Mouse (Mus musculus): ENCODE measurements at regions not wholly inside any gene's neighbourhood (a gene's known extent, or its start where the extent isn't known, plus 50 kb on each side); places are given as distances from the start of the nearest gene placed in this dataset.

DNA sequence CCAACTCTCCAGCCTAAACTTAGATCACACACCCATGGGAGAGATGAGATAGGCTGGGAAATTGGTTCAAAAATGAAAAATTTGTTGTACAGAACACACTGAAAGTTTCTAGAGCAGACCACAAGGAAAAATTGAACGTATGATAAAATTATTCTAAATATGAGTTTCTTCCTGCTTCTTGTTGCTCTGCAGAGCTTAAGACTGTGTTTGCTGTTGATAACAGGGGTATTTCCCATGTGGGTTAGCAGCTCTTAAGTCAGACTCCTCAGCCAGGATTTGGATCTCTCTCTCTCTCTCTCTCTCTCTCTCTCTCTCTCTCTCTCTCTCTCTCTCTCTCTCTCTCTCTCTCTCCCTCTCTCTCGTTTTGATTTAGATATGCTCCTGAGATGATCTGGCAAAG, 173.5 kb upstream of the Stt3b start:
- no peak for DNase-seq (ENCODE audit: low spot score)

DNA sequence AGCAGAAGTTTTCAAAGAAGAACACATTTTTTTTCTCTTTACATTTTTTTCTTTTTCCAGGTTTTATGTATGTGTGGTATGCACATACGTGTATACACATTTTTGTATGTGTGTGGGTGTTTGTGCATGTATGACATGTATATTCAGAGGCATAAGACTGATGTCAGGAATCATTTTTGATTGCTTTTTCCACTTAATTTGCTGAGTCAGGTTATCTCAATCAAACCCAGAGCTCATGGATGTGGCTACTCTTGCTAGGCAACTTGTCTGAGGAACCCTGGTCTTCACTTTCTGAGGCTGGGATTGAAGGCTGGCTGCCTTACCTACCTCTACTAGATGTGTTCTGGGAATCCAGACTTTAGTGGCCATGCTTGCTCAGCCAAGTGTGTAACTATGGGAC, 174.2 kb upstream of the Stt3b start:
- no peak for DNase-seq (ENCODE audit: low spot score)

DNA sequence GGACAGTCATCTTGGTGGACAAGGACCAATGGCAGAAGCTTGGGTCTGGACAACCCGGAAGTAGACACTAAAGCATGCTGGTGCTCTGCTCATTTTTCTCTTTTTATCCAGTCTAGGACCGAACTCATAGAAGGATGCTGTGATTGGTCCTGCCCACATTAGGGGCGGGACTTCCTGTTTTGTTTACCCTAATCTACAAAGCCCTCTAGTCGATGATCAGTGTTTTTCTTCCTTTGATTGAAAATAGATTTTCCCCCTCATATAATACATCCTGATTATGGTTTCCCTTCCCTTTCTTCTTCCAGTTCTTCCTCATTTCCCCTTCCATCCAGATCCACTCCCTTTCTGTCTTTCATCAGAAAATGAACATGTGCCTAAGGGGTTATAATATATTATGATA, 175.0 kb upstream of the Stt3b start:
- no peak for DNase-seq (ENCODE audit: low spot score)

DNA sequence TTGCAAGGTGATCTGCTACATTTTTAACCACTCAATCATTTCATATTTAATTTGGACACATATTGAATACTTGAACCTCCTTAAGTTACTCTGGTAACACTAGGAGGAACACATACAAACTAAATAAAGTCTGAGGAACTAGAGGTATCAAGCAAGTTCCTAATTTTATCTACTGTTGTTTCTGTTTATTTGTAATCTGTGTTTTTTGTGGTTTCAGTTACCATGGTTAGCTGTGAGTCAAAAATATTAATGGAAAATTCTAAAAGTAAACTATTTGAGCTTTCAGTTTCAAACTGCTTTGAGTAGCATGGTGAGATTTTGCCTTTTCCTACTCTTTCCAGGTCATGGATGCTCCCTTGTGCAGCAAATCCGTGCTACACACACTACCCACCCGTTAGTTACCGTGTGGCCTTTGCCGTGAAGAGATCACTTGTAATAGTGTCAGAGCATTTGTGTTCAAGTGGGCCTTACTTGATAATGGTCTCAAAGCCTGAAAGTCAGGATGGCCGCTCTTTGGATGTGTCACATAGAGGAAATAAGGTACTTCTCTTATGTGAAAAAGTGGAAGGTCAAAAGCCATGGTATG, 177.0 kb upstream of the Stt3b start:
- DNase-seq (ENCODE audit: low spot score) = no peak

DNA sequence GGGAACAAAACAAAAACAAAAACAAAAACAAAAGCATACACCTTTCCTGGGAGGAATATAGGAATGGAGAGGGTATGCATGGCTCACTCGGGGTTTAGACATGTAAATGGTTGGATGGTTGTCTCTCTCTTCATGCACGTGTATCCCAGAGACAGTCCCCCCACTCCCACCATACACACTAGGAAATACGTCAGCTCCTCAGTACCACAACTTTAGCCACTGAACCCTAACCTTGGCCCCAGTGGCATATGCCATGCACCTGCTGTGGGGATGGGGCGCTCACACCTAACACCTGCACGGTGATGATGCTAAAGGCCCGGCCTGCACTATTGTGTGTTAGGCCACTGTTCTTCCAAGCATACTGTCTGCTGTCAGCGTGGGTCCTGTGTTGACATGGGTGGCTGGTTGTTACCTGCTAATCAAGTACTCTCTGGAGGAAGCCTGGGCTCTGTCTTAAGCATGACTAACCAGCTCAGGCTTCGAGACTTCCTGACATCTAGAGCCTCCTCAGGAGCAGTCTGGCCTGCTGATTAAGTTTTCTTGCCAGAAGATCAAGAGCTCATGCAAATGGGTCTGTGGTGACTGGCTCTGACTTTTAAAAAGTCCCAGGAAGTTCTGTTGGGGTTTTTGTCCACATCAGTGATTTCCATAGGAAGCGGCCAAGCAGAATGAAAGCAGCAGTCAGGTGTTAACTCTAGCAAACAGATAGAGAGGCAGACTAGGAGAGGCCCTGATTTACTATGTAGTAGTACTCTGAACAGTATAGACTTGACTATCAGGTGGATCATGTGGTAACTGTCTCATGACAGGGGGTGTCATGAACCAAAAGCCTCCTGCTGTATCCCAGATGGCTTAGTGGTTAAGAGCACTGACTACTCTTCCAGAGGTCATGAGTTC, 178.9 kb upstream of the Stt3b start:
- DNase-seq (ENCODE audit: low spot score) = no peak

DNA sequence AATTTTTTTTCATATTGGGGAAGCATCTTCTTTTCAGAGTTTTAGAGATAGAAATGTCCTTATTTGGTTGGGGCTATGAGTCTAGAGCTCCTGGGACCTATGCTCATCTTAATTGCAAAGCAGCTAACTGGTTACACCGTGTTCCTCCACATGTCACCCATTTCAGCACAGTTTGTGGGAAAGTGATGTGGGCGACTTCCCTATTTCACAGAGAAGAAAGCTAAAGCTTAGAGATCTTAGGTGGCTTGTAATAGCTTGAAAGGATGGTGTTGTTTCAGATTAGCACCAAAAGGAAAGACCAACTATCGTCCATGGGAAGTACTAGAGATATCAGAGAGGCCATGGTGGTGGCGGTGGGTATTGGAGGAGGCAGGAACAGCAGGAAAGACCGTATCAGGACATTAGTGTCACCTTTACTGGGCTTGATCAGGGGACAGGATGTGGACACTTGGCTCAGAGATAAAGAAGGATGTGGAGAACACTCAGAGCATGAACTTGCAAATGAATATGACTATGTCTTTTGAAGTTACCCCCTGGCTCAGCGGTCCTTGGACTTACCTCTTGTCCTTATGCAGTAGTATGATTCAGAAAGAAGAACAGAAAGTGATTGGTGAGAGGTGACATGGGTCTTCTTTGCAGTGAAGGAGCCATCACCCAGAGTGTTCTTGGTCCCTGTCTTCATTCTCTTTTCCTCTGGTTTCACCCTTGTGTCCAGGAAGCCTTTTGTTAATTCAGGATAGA, 182.4 kb upstream of the Stt3b start:
- DNase-seq (ENCODE audit: low spot score) = no peak

- no peak for DNase-seq (ENCODE audit: low spot score)
Observed at GRCm38 (mm10) chr9:115493765-115494164, 183.5 kb upstream of the Stt3b start.

DNA sequence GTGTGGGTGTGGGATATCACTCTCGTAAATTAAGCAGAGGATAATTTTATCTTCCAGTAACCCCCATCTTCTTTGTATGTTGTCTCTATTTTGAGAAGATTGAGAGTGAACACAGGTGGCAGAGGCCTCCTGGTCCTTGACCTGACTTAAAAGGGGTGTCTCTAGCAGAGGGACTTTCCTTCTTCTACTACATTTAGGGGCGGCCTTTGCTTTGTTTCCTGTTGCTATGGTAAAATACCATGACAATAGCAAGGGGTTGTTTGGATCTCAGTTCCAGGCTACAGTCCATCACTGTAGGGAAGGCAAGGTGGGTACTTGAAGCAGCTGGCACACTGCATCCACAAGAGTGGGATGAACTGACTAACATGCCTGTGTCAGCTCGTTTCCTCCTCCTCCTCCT, 189.3 kb upstream of the Stt3b start:
- no peak for DNase-seq (ENCODE audit: low spot score)

- DNase-seq (ENCODE audit: low spot score) = no peak
Observed at GRCm38 (mm10) chr9:115504789-115505188, 194.6 kb upstream of the Stt3b start.

GRCm38 (mm10) chr9:115507131-115507689, 197.0 kb upstream of the Stt3b start:
- no peak for DNase-seq (ENCODE audit: low spot score)

GRCm38 (mm10) chr9:115512835-115513629, 202.8 kb upstream of the Stt3b start:
- DNase-seq (ENCODE audit: low spot score) = no peak

- no peak for DNase-seq (ENCODE audit: low spot score)
Observed at GRCm38 (mm10) chr9:115517903-115518302, 207.7 kb upstream of the Stt3b start.

- DNase-seq (ENCODE audit: low spot score) = no peak
Observed at GRCm38 (mm10) chr9:115524161-115524560, 213.9 kb upstream of the Stt3b start.

DNA sequence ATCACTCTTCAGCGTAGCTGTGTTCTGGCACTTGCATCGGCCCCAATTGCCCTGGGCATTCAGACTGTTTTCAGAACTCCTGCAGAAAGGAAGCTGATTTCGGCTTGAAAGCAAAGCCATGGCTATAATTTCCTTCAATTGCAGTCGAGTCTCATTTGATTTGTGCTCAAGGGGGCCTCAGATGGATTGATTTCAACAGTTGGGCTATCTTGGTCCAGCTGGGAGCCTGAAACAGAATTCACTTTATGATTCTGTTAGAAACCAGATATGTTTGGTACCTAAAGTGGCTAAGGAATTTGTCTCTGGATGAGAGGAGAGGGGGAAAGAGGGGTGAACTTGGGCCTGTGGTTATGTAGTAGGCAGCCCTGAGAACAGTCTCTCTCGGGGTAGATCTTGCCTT, 214.4 kb upstream of the Stt3b start:
- DNase-seq (ENCODE audit: low spot score) = no peak

GRCm38 (mm10) chr9:115526322-115526721, 216.1 kb upstream of the Stt3b start:
- DNase-seq (ENCODE audit: low spot score) = no peak

GRCm38 (mm10) chr9:115526981-115527380, 216.8 kb upstream of the Stt3b start:
- DNase-seq (ENCODE audit: low spot score) = no peak

- DNase-seq (ENCODE audit: low spot score) = no peak
Observed at GRCm38 (mm10) chr9:115534198-115534597, 224.0 kb upstream of the Stt3b start.

GRCm38 (mm10) chr9:115543665-115544064, 233.4 kb upstream of the Stt3b start:
- DNase-seq (ENCODE audit: low spot score) = no peak

- DNase-seq (ENCODE audit: low spot score) = no peak
Observed at GRCm38 (mm10) chr9:115545178-115545577, 235.0 kb upstream of the Stt3b start.

- DNase-seq (ENCODE audit: low spot score) = no peak
Observed at GRCm38 (mm10) chr9:115545792-115546191, 235.6 kb upstream of the Stt3b start.

- DNase-seq (ENCODE audit: low spot score) = no peak
Observed at GRCm38 (mm10) chr9:115547625-115548325, 237.6 kb upstream of the Stt3b start.

Data from testis, postnatal 14 days (tissue).